Mouse (Mus musculus) cerebellum, adult 2 months (tissue): ENCODE data around the gene Rbl1.

Experiments
- CTCF ChIP-seq: fragments of 200-500 bp; IDR thresholded peaks from 2 replicates; pipeline ENCODE4 v1.5.1; 2011; ENCODE audit warnings: low read depth, mild to moderate bottlenecking, control low read depth, low read length, moderate library complexity, borderline replicate concordance; ENCODE audit not compliant: insufficient read depth
- POLR2A ChIP-seq: fragments of 200-500 bp; IDR thresholded peaks from 2 replicates; pipeline ENCODE4 v1.6.1; 2011; ENCODE audit warnings: low read length, control low read depth, borderline replicate concordance; ENCODE audit not compliant: insufficient read depth

DNA sequence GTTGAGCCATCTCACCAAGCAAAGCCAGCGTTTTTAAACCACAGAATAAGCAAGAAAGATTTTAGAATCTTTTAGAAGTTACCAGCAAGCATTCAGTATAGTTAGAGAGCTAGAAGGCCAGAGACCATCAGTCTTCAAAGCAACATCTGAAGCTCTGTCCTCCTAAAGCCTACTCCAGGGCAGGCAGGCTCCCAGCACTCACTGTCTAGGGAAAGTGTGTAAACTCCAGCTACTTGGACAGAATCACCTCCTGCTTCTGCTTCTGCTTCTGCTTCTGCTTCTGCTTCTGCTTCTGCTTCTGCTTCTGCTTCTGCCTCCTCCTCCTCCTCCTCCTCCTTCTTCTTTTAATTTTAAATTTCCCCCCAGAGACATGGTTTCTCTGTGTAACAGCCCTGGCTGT, 48.3 kb downstream of the Rbl1 start:
- no peak for TF ChIP-seq CTCF
- no peak for TF ChIP-seq POLR2A
